Mouse (Mus musculus) testis, adult 10 weeks (tissue): ENCODE results near the gene Padi3. TPM values are rescaled to one million over a fixed set of nuclear protein-coding genes. Genes with fewer than 3 reads are reported as not detected.

Experiments used
- polyA plus RNA-seq: library from polyadenylated mRNA; stranded (reverse); fragments of 350-450 nt; fragmentation: Illumina TruSeq; extraction: RNeasy Lipid Tissue Mini Kit (QIAGEN cat#74804); gene quantifications from one replicate; pipeline ENCODE4 v1.2.3, GENCODE M21; 2014; ENCODE audit warnings: low read depth, low replicate concordance

Gene Padi3
- polyA plus RNA-seq = 0.45 TPM

DNA sequence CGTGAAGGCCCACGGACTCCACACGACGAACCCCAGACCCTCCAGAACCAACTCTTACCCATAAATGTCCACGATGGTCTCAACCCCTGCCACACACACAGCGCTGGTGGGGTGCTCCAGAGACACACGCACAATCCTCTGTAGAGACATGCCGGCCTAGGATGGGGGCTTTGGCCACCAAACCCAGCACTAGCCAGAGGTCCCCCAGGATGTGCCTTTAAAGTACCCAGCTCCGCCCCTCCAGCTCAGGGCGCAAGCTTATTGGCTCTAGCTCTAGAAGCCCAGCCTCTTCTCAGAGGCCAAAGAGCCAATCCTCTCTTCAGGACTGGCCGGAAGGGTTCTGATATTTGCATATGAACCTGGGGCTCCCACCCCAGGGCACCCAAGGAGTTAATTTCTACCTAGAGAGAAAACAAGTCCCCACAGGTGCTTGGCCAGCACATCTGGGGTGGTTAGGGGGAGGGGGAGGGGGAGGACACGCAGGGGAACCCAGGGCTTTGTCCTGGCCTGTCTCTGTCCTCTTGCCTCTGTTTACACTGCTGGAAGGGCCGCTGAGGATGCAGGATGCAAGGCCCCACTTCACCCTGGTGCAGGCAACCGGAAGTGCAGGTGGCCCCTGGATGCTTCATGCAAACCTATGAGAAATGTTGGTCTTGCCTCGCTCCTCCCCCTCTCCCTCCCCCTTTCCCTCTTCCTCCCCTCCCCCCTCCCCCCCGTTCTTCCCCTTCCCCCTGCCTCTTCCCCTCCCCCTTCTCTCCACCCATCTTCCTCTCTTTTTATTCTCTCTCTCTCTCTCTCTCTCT lies at the start of gene Padi3:
TSS of gene Padi3 (minus strand) at position 191 of the 803 bp plus-strand sequence.

DNA sequence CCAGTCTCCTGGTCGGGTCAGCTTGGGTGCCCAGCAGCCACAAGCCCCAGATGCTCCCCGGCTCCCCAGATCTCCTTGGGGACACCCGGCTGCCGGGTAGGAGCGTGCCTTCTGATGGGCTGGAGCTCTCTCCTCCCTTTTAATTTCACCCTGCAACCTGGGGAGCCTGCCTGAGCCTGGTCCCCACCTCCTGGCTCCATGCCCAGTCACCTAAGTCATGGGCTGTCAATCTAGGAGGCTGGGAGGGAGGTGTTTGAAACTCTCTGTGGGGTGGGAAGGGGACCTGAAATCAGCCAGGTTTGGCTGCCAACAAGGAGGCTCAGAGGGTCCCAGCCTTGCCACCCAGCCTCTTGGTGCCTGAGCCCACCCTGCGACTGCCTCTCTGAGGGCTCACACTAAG lies 35.2 kb upstream of the Padi3 start, which contains the start of gene Padi1:
TSS of gene Padi1 (minus strand) at position 113 of the 400 bp plus-strand sequence.

DNA sequence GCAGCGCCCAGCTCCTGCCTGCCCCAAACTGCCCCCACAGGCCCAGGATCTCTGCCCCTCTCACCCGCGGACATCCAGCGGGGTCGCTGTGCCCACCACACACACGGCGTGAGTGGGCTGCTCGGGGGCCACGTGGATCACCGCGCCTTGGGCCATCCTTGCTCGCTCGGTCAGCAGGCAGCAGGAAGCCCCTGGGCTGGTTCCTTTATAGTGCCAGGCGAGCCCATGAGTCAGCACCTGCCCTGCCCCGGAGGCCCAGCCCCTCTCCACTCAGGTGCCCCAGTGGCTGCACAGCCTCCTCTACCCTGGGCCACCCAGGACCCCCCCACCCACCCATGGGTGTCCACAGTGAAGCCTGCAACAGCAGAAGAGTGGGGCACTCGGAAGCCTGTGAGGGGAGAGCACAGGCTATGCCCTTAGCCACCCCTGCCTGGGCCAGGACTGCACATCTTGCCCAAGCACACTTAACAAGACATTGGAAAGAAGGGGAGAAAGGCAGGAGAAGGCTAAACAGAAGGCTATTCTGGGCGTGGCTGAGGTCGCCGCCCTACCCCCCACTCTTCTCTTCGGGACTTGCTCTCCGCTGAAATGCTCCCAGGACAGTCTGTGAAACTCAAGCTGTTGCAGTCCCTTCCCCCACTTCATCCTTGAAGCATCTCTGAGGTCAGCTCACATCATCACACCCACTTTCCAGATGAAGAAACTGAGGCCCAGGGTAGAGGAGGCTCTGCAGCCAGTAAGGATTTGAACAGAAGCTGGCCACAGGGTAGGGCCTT lies 36.2 kb downstream of the Padi3 start, which contains the start of gene Padi4:
TSS of gene Padi4 (minus strand) at position 212 of the 776 bp plus-strand sequence.

DNA sequence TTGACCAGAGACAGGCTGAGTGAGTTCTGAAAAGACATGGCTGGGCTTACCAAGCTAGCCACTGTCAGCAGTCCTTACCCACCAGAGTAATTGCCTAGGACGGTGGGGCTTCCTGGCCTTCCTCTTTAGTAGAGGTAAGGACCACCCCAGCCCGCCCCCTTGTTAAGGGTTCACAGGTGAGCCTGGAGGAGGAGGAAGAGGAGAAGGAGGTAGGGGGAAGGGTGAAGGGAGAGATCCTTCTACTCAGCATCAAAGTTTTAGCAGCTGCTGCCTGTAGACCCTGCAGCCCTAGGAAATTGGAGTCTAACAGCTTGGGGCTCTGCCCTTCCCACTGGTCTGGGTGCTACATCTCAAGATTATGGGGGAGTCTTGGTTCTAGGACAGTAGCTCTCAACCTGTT lies 67.9 kb downstream of the Padi3 start, which contains the start of gene Padi6:
TSS of gene Padi6 (minus strand) at position 101 of the 400 bp plus-strand sequence.

Other genes starting within 250 kb of the Padi3 start
- gene Arhgef10l, start 144.6 kb downstream of the Padi3 start, polyA plus RNA-seq = 1.1 TPM
- 3.9 TPM for gene Rcc2, start 110.1 kb downstream of the Padi3 start, polyA plus RNA-seq
- 1.9 TPM for gene Padi6, start 68.0 kb downstream of the Padi3 start, polyA plus RNA-seq
- not detected for gene Padi4, start 36.4 kb downstream of the Padi3 start, polyA plus RNA-seq
- gene Padi1, start 35.1 kb upstream of the Padi3 start, polyA plus RNA-seq = not detected
- 0.69 TPM for gene Padi2, start 95.7 kb upstream of the Padi3 start, polyA plus RNA-seq
- 41.8 TPM for gene Sdhb, start 150.6 kb upstream of the Padi3 start, polyA plus RNA-seq
- gene Atp13a2, start 176.2 kb upstream of the Padi3 start, polyA plus RNA-seq = 2.1 TPM
- not detected for gene Mfap2, start 199.8 kb upstream of the Padi3 start, polyA plus RNA-seq
- 1.5 TPM for gene Crocc, start 249.9 kb upstream of the Padi3 start, polyA plus RNA-seq